Mouse (Mus musculus): ENCODE data around the gene Rnd2. TPM values are rescaled to one million over a fixed set of nuclear protein-coding genes. Genes with fewer than 3 reads are reported as not detected.

The Rnd2 gene
- polyA plus RNA-seq, 1 experiment = 17.7 TPM

GRCm38 (mm10) chr11:101486126-101486525 is 21.3 kb downstream of the Rnd2 start:
- WGBS = 70% methylated on average over 6 of the region's 6 CpGs
- Histone ChIP-seq H3K4me3 (replicated peaks; ENCODE audit: extremely low read depth, low read depth, low read length) (no peak overlapping the region), H3K4me1 (ENCODE audit: control insufficient read depth, insufficient read depth, low read length) (no peaks in the 10 kb centered on the region)
- TF ChIP-seq POLR2A (IDR thresholded peaks at IDR 0.05; ENCODE audit: borderline replicate concordance, extremely low read depth, low read depth, low read length) (no peak), CTCF (IDR thresholded peaks at IDR 0.05; ENCODE audit: insufficient read depth, low read length) (no peak)
- DNase-seq = no peak

- 89% methylated on average over 5 of the region's 5 CpGs for WGBS
- no peaks in the 10 kb centered on the region for H3K4me1 ChIP-seq (ENCODE audit: control insufficient read depth, insufficient read depth, low read length)
- DNase-seq = no peak
- no peak overlapping the region for H3K4me3 ChIP-seq (replicated peaks; ENCODE audit: extremely low read depth, low read depth, low read length)
- TF ChIP-seq POLR2A (IDR thresholded peaks at IDR 0.05; ENCODE audit: borderline replicate concordance, extremely low read depth, low read depth, low read length) (no peak), CTCF (IDR thresholded peaks at IDR 0.05; ENCODE audit: insufficient read depth, low read length) (no peak)
Measured at GRCm38 (mm10) chr11:101506269-101506780, 41.5 kb downstream of the Rnd2 start.

GRCm38 (mm10) chr11:101507090-101507489 is 42.3 kb downstream of the Rnd2 start:
- no peak for TF ChIP-seq POLR2A (IDR thresholded peaks at IDR 0.05; ENCODE audit: borderline replicate concordance, extremely low read depth, low read depth, low read length)
- TF ChIP-seq CTCF (IDR thresholded peaks at IDR 0.05; ENCODE audit: insufficient read depth, low read length) = no peak
- no peak overlapping the region for H3K4me3 ChIP-seq (replicated peaks; ENCODE audit: extremely low read depth, low read depth, low read length)
- no peak for DNase-seq
- WGBS = 78% methylated on average over 7 of the region's 7 CpGs
- no peaks in the 10 kb centered on the region for H3K4me1 ChIP-seq (ENCODE audit: control insufficient read depth, insufficient read depth, low read length)

- Histone ChIP-seq H3K4me1 (ENCODE audit: control insufficient read depth, insufficient read depth, low read length) (no peaks in the 10 kb centered on the region), H3K4me3 (replicated peaks; ENCODE audit: extremely low read depth, low read depth, low read length) (no peak overlapping the region)
- 77% methylated on average over 5 of the region's 5 CpGs for WGBS
- TF ChIP-seq CTCF (IDR thresholded peaks at IDR 0.05; ENCODE audit: insufficient read depth, low read length) = peak; percentile 41; the same call in 1 of the 2 replicates
- TF ChIP-seq POLR2A (IDR thresholded peaks at IDR 0.05; ENCODE audit: borderline replicate concordance, extremely low read depth, low read depth, low read length) = no peak
- DNase-seq = no peak
Measured at GRCm38 (mm10) chr11:101518937-101519336, 54.1 kb downstream of the Rnd2 start.

- Histone ChIP-seq H3K4me1 (ENCODE audit: control insufficient read depth, insufficient read depth, low read length) (no peaks in the 10 kb centered on the region), H3K4me3 (replicated peaks; ENCODE audit: extremely low read depth, low read depth, low read length) (no peak overlapping the region)
- 87% methylated on average over 6 of the region's 6 CpGs for WGBS
- DNase-seq = no peak
- TF ChIP-seq POLR2A (IDR thresholded peaks at IDR 0.05; ENCODE audit: borderline replicate concordance, extremely low read depth, low read depth, low read length) = no peak
- no peak for TF ChIP-seq CTCF (IDR thresholded peaks at IDR 0.05; ENCODE audit: insufficient read depth, low read length)
Measured at GRCm38 (mm10) chr11:101519364-101519763, 54.6 kb downstream of the Rnd2 start.

Other genes starting within 250 kb of the Rnd2 start
- gene Ezh1, start 238.5 kb upstream of the Rnd2 start, polyA plus RNA-seq (2012; rRNA removed) = 38.9 and 50.1 TPM in 2 replicates
- 710 and 828 TPM in 2 replicates for gene Ramp2, start 219.0 kb upstream of the Rnd2 start, polyA plus RNA-seq (2012; rRNA removed)
- gene Vps25, start 211.3 kb upstream of the Rnd2 start, polyA plus RNA-seq (2012; rRNA removed) = 82.9 and 97.4 TPM in 2 replicates
- gene Wnk4, start 204.4 kb upstream of the Rnd2 start, polyA plus RNA-seq (2012; rRNA removed) = 6.5 and 10.4 TPM in 2 replicates
- 0.22 and 0.59 TPM in 2 replicates for gene Cntd1, start 186.0 kb upstream of the Rnd2 start, polyA plus RNA-seq (2012; rRNA removed)
- 194 and 283 TPM in 2 replicates for gene Coa3, start 185.9 kb upstream of the Rnd2 start, polyA plus RNA-seq (2012; rRNA removed)
- gene Becn1, start 162.7 kb upstream of the Rnd2 start, polyA plus RNA-seq (2012; rRNA removed) = 70.3 and 97.9 TPM in 2 replicates
- 30.6 and 40.4 TPM in 2 replicates for gene Psme3, start 148.8 kb upstream of the Rnd2 start, polyA plus RNA-seq (2012; rRNA removed)
- gene Aoc2, start 139.9 kb upstream of the Rnd2 start, polyA plus RNA-seq (2012; rRNA removed) = 3.3 and 3.6 TPM in 2 replicates
- gene Aoc3, start 134.4 kb upstream of the Rnd2 start, polyA plus RNA-seq (2012; rRNA removed) = 11.5 and 15.3 TPM in 2 replicates
- gene G6pc, start 97.4 kb upstream of the Rnd2 start, polyA plus RNA-seq (2012; rRNA removed) = 0.13 TPM in 1 of 2 replicates, not detected in the other
- gene Aarsd1, start 47.4 kb upstream of the Rnd2 start, polyA plus RNA-seq (2012; rRNA removed) = 20.5 and 20.9 TPM in 2 replicates
- gene Gm27029, start 40.2 kb upstream of the Rnd2 start, polyA plus RNA-seq (2012; rRNA removed) = 0.22 and 0.36 TPM in 2 replicates
- gene Rundc1, start 39.9 kb upstream of the Rnd2 start, polyA plus RNA-seq (2012; rRNA removed) = 21.7 and 22.4 TPM in 2 replicates
- gene Ptges3l, start 39.7 kb upstream of the Rnd2 start, polyA plus RNA-seq (2012; rRNA removed) = 1.7 and 5.3 TPM in 2 replicates
- 221 and 297 TPM in 2 replicates for gene Rpl27, start 22.7 kb upstream of the Rnd2 start, polyA plus RNA-seq (2012; rRNA removed)
- gene Ifi35, start 16.6 kb upstream of the Rnd2 start, polyA plus RNA-seq (2012; rRNA removed) = 57.9 and 76.4 TPM in 2 replicates
- 224 and 235 TPM in 2 replicates for gene Vat1, start 1.2 kb downstream of the Rnd2 start, polyA plus RNA-seq (2012; rRNA removed)
- 0.25 and 0.28 TPM in 2 replicates for gene Brca1, start 87.0 kb downstream of the Rnd2 start, polyA plus RNA-seq (2012; rRNA removed)
- 100 and 116 TPM in 2 replicates for gene Nbr1, start 87.2 kb downstream of the Rnd2 start, polyA plus RNA-seq (2012; rRNA removed)
- gene Tmem106a, start 117.2 kb downstream of the Rnd2 start, polyA plus RNA-seq (2012; rRNA removed) = 32.1 and 41.1 TPM in 2 replicates
- not detected in 2 replicates for gene Gm11634, start 134.3 kb downstream of the Rnd2 start, polyA plus RNA-seq (2012; rRNA removed)
- gene Rdm1, start 162.2 kb downstream of the Rnd2 start, polyA plus RNA-seq (2012; rRNA removed) = 21.8 and 26.9 TPM in 2 replicates
- gene Arl4d, start 200.5 kb downstream of the Rnd2 start, polyA plus RNA-seq (2012; rRNA removed) = 40.1 and 67.8 TPM in 2 replicates

Measured in lung, adult 2 months (tissue).